Mouse (Mus musculus): ENCODE measurements around the gene Sftpd. TPM values are rescaled to one million over a fixed set of nuclear protein-coding genes. Genes with fewer than 3 reads are reported as not detected.
A peak's percentile ranks its signal among the peaks of the same experiment; 100 is the strongest.

The Sftpd gene
- polyA plus RNA-seq (2014; fragmentation: Nextera tagmentation; extraction: Ambion mirVana), result not detected in 2 replicates

GRCm38 (mm10) chr14:41185059-41185821 lies at the start of gene Sftpd:
Gene Sftpd (minus strand): TSS chr14:41185149.
- no peak for ATAC-seq (ENCODE audit: low read depth)
- Histone ChIP-seq H3K4me3 (ENCODE audit: low read depth, low read length) (no peak within 1 kb of the TSS), H3K4me1 (ENCODE audit: control insufficient read depth, insufficient read depth, low read length) (no peaks in the 10 kb centered on the region), H3K27ac (ENCODE audit: low read depth, low read length) (no peak within 1 kb of the TSS), H3K27me3 (ENCODE audit: control insufficient read depth, insufficient read depth, low read length) (no peaks in the 10 kb centered on the region), H3K9ac (replicated peaks; ENCODE audit: low read depth, low read length) (no peak within 1 kb of the TSS), H3K9me3 (ENCODE audit: control insufficient read depth, low read length) (no peaks in the 10 kb centered on the region), H3K36me3 (ENCODE audit: control insufficient read depth, insufficient read depth, low read length) (no peaks in the 10 kb centered on the region), H3K4me2 (ENCODE audit: low read depth, low read length) (no peak within 1 kb of the TSS)
- 78% methylated on average over 4 of the region's 4 CpGs for WGBS

- Histone ChIP-seq H3K27me3 (ENCODE audit: control insufficient read depth, insufficient read depth, low read length) (no peaks in the 10 kb centered on the region), H3K36me3 (ENCODE audit: control insufficient read depth, insufficient read depth, low read length) (no peaks in the 10 kb centered on the region), H3K9ac (replicated peaks; ENCODE audit: low read depth, low read length) (no peak overlapping the region), H3K4me3 (ENCODE audit: low read depth, low read length) (no peak overlapping the region), H3K9me3 (ENCODE audit: control insufficient read depth, low read length) (no peaks in the 10 kb centered on the region), H3K4me2 (ENCODE audit: low read depth, low read length) (no peak overlapping the region), H3K4me1 (ENCODE audit: control insufficient read depth, insufficient read depth, low read length) (no peaks in the 10 kb centered on the region), H3K27ac (ENCODE audit: low read depth, low read length) (no peak overlapping the region)
- no peak for ATAC-seq (ENCODE audit: low read depth)
- WGBS, result 51% methylated on average over 6 of the region's 6 CpGs
Measured at GRCm38 (mm10) chr14:41198037-41198730, 13.2 kb upstream of the Sftpd start.

DNA sequence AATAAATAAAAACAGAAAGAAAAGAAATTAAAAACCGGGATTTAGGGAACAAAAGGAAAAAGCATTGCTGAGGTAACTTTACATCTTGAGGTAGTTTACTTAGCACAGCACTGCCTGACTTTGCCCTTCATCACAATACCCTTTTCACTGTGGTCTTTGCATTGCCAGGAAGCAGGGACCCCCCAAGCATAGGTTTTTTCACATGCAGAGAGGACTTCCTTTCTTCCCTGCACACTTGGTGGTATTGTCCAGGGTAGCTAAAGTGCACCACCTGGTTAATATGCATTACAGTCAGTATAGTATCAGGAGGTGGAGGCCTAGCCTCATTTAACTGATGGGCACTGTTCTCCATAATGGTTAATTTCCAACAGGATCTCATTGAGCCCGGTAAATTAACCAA lies 4.5 kb upstream of the Sftpd start:
- H3K36me3 ChIP-seq (ENCODE audit: control insufficient read depth, insufficient read depth, low read length), result no peaks in the 10 kb centered on the region
- ATAC-seq (ENCODE audit: low read depth), result no peak
- no peaks in the 10 kb centered on the region for H3K4me1 ChIP-seq (ENCODE audit: control insufficient read depth, insufficient read depth, low read length)
- WGBS, result 73% methylated on average over 2 of the region's 2 CpGs
- no peak overlapping the region for H3K4me3 ChIP-seq (ENCODE audit: low read depth, low read length)
- no peaks in the 10 kb centered on the region for H3K27me3 ChIP-seq (ENCODE audit: control insufficient read depth, insufficient read depth, low read length)
- no peak overlapping the region for H3K27ac ChIP-seq (ENCODE audit: low read depth, low read length)
- H3K4me2 ChIP-seq (ENCODE audit: low read depth, low read length), result no peak overlapping the region
- no peaks in the 10 kb centered on the region for H3K9me3 ChIP-seq (ENCODE audit: control insufficient read depth, low read length)
- no peak overlapping the region for H3K9ac ChIP-seq (replicated peaks; ENCODE audit: low read depth, low read length)

GRCm38 (mm10) chr14:41174802-41175201 lies 10.1 kb downstream of the Sftpd start:
- no peak for ATAC-seq (ENCODE audit: low read depth)
- WGBS, result 56% methylated on average over 1 of the region's 1 CpGs
- no peak overlapping the region for H3K4me2 ChIP-seq (ENCODE audit: low read depth, low read length)
- no peaks in the 10 kb centered on the region for H3K9me3 ChIP-seq (ENCODE audit: control insufficient read depth, low read length)
- H3K27me3 ChIP-seq (ENCODE audit: control insufficient read depth, insufficient read depth, low read length), result no peaks in the 10 kb centered on the region
- no peak overlapping the region for H3K4me3 ChIP-seq (ENCODE audit: low read depth, low read length)
- H3K9ac ChIP-seq (replicated peaks; ENCODE audit: low read depth, low read length), result no peak overlapping the region
- no peaks in the 10 kb centered on the region for H3K36me3 ChIP-seq (ENCODE audit: control insufficient read depth, insufficient read depth, low read length)
- H3K27ac ChIP-seq (ENCODE audit: low read depth, low read length), result no peak overlapping the region
- no peaks in the 10 kb centered on the region for H3K4me1 ChIP-seq (ENCODE audit: control insufficient read depth, insufficient read depth, low read length)

DNA sequence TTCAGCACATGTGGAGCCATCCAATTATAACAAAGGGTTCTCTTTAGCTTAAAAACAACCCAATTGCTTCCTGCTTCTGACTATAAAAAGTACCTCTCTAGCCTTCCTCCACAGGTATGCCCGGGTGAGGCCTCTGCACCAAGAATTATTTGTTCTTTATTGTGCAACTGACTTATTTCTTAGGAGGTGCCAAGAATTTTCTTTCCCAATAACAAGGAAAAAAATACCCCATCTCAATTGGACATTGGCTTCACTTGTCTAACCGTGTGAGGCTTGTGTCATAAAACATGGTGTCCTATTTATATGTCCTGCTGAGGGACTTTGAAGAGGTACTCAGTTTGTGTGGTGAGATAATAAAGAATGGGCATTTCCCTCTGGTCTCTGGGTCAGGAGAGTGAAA lies 14.4 kb downstream of the Sftpd start:
- H3K27me3 ChIP-seq (ENCODE audit: control insufficient read depth, insufficient read depth, low read length), result no peaks in the 10 kb centered on the region
- no peaks in the 10 kb centered on the region for H3K9me3 ChIP-seq (ENCODE audit: control insufficient read depth, low read length)
- no peak overlapping the region for H3K27ac ChIP-seq (ENCODE audit: low read depth, low read length)
- no peak for ATAC-seq (ENCODE audit: low read depth)
- H3K4me3 ChIP-seq (ENCODE audit: low read depth, low read length), result no peak overlapping the region
- H3K9ac ChIP-seq (replicated peaks; ENCODE audit: low read depth, low read length), result no peak overlapping the region
- 75% methylated on average over 2 of the region's 2 CpGs for WGBS
- no peak overlapping the region for H3K4me2 ChIP-seq (ENCODE audit: low read depth, low read length)
- H3K4me1 ChIP-seq (ENCODE audit: control insufficient read depth, insufficient read depth, low read length), result no peaks in the 10 kb centered on the region
- no peaks in the 10 kb centered on the region for H3K36me3 ChIP-seq (ENCODE audit: control insufficient read depth, insufficient read depth, low read length)

DNA sequence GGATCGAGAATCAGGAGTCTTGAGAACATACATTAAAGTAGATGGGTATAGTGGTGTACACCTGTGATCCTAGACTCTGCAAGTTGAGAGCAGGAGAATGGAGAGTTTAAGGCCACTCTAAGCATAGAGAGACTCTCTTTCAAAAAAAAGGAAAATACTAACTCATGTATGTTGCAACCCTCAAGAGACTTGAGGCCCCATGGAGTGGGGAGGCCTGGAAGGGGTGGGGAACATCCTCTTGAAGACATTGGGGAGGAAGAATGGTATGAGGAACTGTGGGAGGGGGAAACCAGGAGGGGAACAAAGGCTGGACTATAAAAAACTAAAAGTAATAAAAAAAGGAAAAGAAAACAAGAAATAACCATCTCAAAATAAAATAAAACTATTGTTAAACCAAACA lies 16.4 kb downstream of the Sftpd start:
- Histone ChIP-seq H3K36me3 (ENCODE audit: control insufficient read depth, insufficient read depth, low read length) (no peaks in the 10 kb centered on the region), H3K4me2 (ENCODE audit: low read depth, low read length) (no peak overlapping the region), H3K27ac (ENCODE audit: low read depth, low read length) (no peak overlapping the region), H3K4me3 (ENCODE audit: low read depth, low read length) (no peak overlapping the region), H3K9me3 (ENCODE audit: control insufficient read depth, low read length) (no peaks in the 10 kb centered on the region), H3K27me3 (ENCODE audit: control insufficient read depth, insufficient read depth, low read length) (no peaks in the 10 kb centered on the region), H3K4me1 (ENCODE audit: control insufficient read depth, insufficient read depth, low read length) (no peaks in the 10 kb centered on the region), H3K9ac (replicated peaks; ENCODE audit: low read depth, low read length) (no peak overlapping the region)
- ATAC-seq (ENCODE audit: low read depth), result no peak
- 81% methylated on average over 1 of the region's 1 CpGs for WGBS

GRCm38 (mm10) chr14:41167278-41167677 lies 17.7 kb downstream of the Sftpd start:
- Histone ChIP-seq H3K4me3 (ENCODE audit: low read depth, low read length) (no peak overlapping the region), H3K27ac (ENCODE audit: low read depth, low read length) (no peak overlapping the region), H3K4me1 (ENCODE audit: control insufficient read depth, insufficient read depth, low read length) (no peaks in the 10 kb centered on the region), H3K9ac (replicated peaks; ENCODE audit: low read depth, low read length) (no peak overlapping the region), H3K36me3 (ENCODE audit: control insufficient read depth, insufficient read depth, low read length) (no peaks in the 10 kb centered on the region), H3K27me3 (ENCODE audit: control insufficient read depth, insufficient read depth, low read length) (no peaks in the 10 kb centered on the region), H3K9me3 (ENCODE audit: control insufficient read depth, low read length) (no peaks in the 10 kb centered on the region), H3K4me2 (ENCODE audit: low read depth, low read length) (no peak overlapping the region)
- ATAC-seq (ENCODE audit: low read depth), result no peak
- 77% methylated on average over 5 of the region's 5 CpGs for WGBS

GRCm38 (mm10) chr14:41162663-41163062 lies 22.3 kb downstream of the Sftpd start:
- H3K9ac ChIP-seq (replicated peaks; ENCODE audit: low read depth, low read length), result no peak overlapping the region
- H3K4me2 ChIP-seq (ENCODE audit: low read depth, low read length), result no peak overlapping the region
- no peaks in the 10 kb centered on the region for H3K9me3 ChIP-seq (ENCODE audit: control insufficient read depth, low read length)
- H3K27me3 ChIP-seq (ENCODE audit: control insufficient read depth, insufficient read depth, low read length), result no peaks in the 10 kb centered on the region
- 21% methylated on average over 2 of the region's 2 CpGs for WGBS
- no peaks in the 10 kb centered on the region for H3K36me3 ChIP-seq (ENCODE audit: control insufficient read depth, insufficient read depth, low read length)
- ATAC-seq (ENCODE audit: low read depth), result peak; percentile 58; the same call in 1 of the 2 replicates
- H3K4me1 ChIP-seq (ENCODE audit: control insufficient read depth, insufficient read depth, low read length), result no peaks in the 10 kb centered on the region
- no peak overlapping the region for H3K4me3 ChIP-seq (ENCODE audit: low read depth, low read length)
- no peak overlapping the region for H3K27ac ChIP-seq (ENCODE audit: low read depth, low read length)

DNA sequence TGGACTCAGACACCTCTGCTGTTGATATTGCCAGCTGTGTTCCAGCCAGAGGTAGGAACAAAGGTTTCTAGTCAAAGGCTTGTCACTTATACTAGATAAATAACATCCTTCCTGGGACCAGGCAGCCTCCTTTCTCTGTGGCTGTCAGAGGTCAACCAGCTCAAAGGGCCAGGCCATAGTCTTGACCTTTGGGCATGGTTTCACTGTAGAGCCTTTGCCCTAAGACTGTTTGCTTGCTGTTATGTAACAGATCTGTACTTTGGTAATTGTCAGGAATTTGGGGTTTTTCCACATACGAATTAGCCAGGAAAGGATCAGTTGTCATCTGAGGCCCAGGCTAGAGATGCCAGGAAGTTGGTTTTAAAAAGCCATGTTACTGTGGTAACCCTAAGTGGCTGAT lies 24.2 kb downstream of the Sftpd start:
- H3K4me2 ChIP-seq (ENCODE audit: low read depth, low read length), result no peak overlapping the region
- no peaks in the 10 kb centered on the region for H3K9me3 ChIP-seq (ENCODE audit: control insufficient read depth, low read length)
- no peak overlapping the region for H3K9ac ChIP-seq (replicated peaks; ENCODE audit: low read depth, low read length)
- ATAC-seq (ENCODE audit: low read depth), result no peak
- H3K27me3 ChIP-seq (ENCODE audit: control insufficient read depth, insufficient read depth, low read length), result no peaks in the 10 kb centered on the region
- no peaks in the 10 kb centered on the region for H3K36me3 ChIP-seq (ENCODE audit: control insufficient read depth, insufficient read depth, low read length)
- H3K4me1 ChIP-seq (ENCODE audit: control insufficient read depth, insufficient read depth, low read length), result no peaks in the 10 kb centered on the region
- no peak overlapping the region for H3K27ac ChIP-seq (ENCODE audit: low read depth, low read length)
- no peak overlapping the region for H3K4me3 ChIP-seq (ENCODE audit: low read depth, low read length)
- 81% methylated on average over 1 of the region's 1 CpGs for WGBS
